Mouse (Mus musculus): ENCODE data around the gene Nf2. TPM values are rescaled to one million over a fixed set of nuclear protein-coding genes. Genes with fewer than 3 reads are reported as not detected.

Nf2 gene
- polyA plus RNA-seq, 1 experiment = 54.0 TPM

- no peaks in the 10 kb centered on the region for H3K36me3 ChIP-seq (ENCODE audit: control insufficient read depth, insufficient read depth, low read length)
- no peak overlapping the region for H3K27ac ChIP-seq (ENCODE audit: insufficient read depth, low read depth, low read length)
- H3K27me3 ChIP-seq (replicated peaks; ENCODE audit: control insufficient read depth, insufficient read depth, low read length) = peaks cover 6% of the 10 kb centered on the region
- TF ChIP-seq CTCF (conservative IDR thresholded peaks at IDR 0.05; ENCODE audit: insufficient read depth, insufficient read length, low read depth, low read length) = no peak
- no peak for TF ChIP-seq POLR2A (IDR thresholded peaks at IDR 0.05; ENCODE audit: low read depth, low read length)
- 3% methylated on average over 12 of the region's 12 CpGs for WGBS
- H3K4me1 ChIP-seq (ENCODE audit: control insufficient read depth, insufficient read depth, low read length) = no peaks in the 10 kb centered on the region
- H3K4me3 ChIP-seq (ENCODE audit: insufficient read depth, low read depth, low read length) = no peak overlapping the region
- no peak for DNase-seq
These were observed 102.1 kb downstream of the Nf2 start for GRCm38 (mm10) chr11:4747285-4747684.

GRCm38 (mm10) chr11:4746733-4747132 is 102.6 kb downstream of the Nf2 start, which contains the start of gene Cabp7:
Gene Cabp7 (minus strand): TSS chr11:4746778.
- Histone ChIP-seq H3K27me3 (replicated peaks; ENCODE audit: control insufficient read depth, insufficient read depth, low read length) (peaks cover 6% of the 10 kb centered on the region), H3K36me3 (ENCODE audit: control insufficient read depth, insufficient read depth, low read length) (no peaks in the 10 kb centered on the region), H3K27ac (ENCODE audit: insufficient read depth, low read depth, low read length) (no peak within 1 kb of the TSS), H3K4me1 (ENCODE audit: control insufficient read depth, insufficient read depth, low read length) (no peaks in the 10 kb centered on the region), H3K4me3 (ENCODE audit: insufficient read depth, low read depth, low read length) (no peak within 1 kb of the TSS)
- no peak for TF ChIP-seq CTCF (conservative IDR thresholded peaks at IDR 0.05; ENCODE audit: insufficient read depth, insufficient read length, low read depth, low read length)
- no peak for TF ChIP-seq POLR2A (IDR thresholded peaks at IDR 0.05; ENCODE audit: low read depth, low read length)
- WGBS = 5% methylated on average over 58 of the region's 73 CpGs
- DNase-seq = no peak

- H3K4me3 ChIP-seq (ENCODE audit: insufficient read depth, low read depth, low read length) = no peak overlapping the region
These were observed 103.4 kb downstream of the Nf2 start for GRCm38 (mm10) chr11:4745969-4746368.

GRCm38 (mm10) chr11:4744691-4745090 is 104.6 kb downstream of the Nf2 start:
- H3K27me3 ChIP-seq (replicated peaks; ENCODE audit: control insufficient read depth, insufficient read depth, low read length) = peaks cover 6% of the 10 kb centered on the region

More at GRCm38 (mm10) chr11:4745969-4746368, 103.4 kb downstream of the Nf2 start:
- DNase-seq = no peak
- no peak overlapping the region for H3K27ac ChIP-seq (ENCODE audit: insufficient read depth, low read depth, low read length)
- WGBS = 2% methylated on average over 39 of the region's 39 CpGs
- no peaks in the 10 kb centered on the region for H3K4me1 ChIP-seq (ENCODE audit: control insufficient read depth, insufficient read depth, low read length)
- peaks cover 6% of the 10 kb centered on the region for H3K27me3 ChIP-seq (replicated peaks; ENCODE audit: control insufficient read depth, insufficient read depth, low read length)
- H3K36me3 ChIP-seq (ENCODE audit: control insufficient read depth, insufficient read depth, low read length) = no peaks in the 10 kb centered on the region
- TF ChIP-seq CTCF (conservative IDR thresholded peaks at IDR 0.05; ENCODE audit: insufficient read depth, insufficient read length, low read depth, low read length) (no peak), POLR2A (IDR thresholded peaks at IDR 0.05; ENCODE audit: low read depth, low read length) (no peak)

GRCm38 (mm10) chr11:4740785-4741184 is 108.6 kb downstream of the Nf2 start:
- H3K27me3 ChIP-seq (replicated peaks; ENCODE audit: control insufficient read depth, insufficient read depth, low read length) = 0 out of 2 replicates have a peak, but pooled peaks cover under 1% of the 10 kb centered on the region
- 36% methylated on average over 5 of the region's 5 CpGs for WGBS

More at GRCm38 (mm10) chr11:4744691-4745090, 104.6 kb downstream of the Nf2 start:
- TF ChIP-seq CTCF (conservative IDR thresholded peaks at IDR 0.05; ENCODE audit: insufficient read depth, insufficient read length, low read depth, low read length) = no peak
- TF ChIP-seq POLR2A (IDR thresholded peaks at IDR 0.05; ENCODE audit: low read depth, low read length) = no peak
- H3K27ac ChIP-seq (ENCODE audit: insufficient read depth, low read depth, low read length) = no peak overlapping the region
- no peaks in the 10 kb centered on the region for H3K36me3 ChIP-seq (ENCODE audit: control insufficient read depth, insufficient read depth, low read length)
- no peak for DNase-seq
- 67% methylated on average over 6 of the region's 6 CpGs for WGBS
- no peaks in the 10 kb centered on the region for H3K4me1 ChIP-seq (ENCODE audit: control insufficient read depth, insufficient read depth, low read length)
- no peak overlapping the region for H3K4me3 ChIP-seq (ENCODE audit: insufficient read depth, low read depth, low read length)

GRCm38 (mm10) chr11:4738719-4739118 is 110.6 kb downstream of the Nf2 start:
- no peak for DNase-seq
- no peaks in the 10 kb centered on the region for H3K4me1 ChIP-seq (ENCODE audit: control insufficient read depth, insufficient read depth, low read length)
- no peaks in the 10 kb centered on the region for H3K36me3 ChIP-seq (ENCODE audit: control insufficient read depth, insufficient read depth, low read length)
- no peak overlapping the region for H3K4me3 ChIP-seq (ENCODE audit: insufficient read depth, low read depth, low read length)
- H3K27ac ChIP-seq (ENCODE audit: insufficient read depth, low read depth, low read length) = no peak overlapping the region
- H3K27me3 ChIP-seq (replicated peaks; ENCODE audit: control insufficient read depth, insufficient read depth, low read length) = no peaks in the 10 kb centered on the region
- 94% methylated on average over 16 of the region's 16 CpGs for WGBS
- no peak for TF ChIP-seq POLR2A (IDR thresholded peaks at IDR 0.05; ENCODE audit: low read depth, low read length)
- no peak for TF ChIP-seq CTCF (conservative IDR thresholded peaks at IDR 0.05; ENCODE audit: insufficient read depth, insufficient read length, low read depth, low read length)

More at GRCm38 (mm10) chr11:4740785-4741184, 108.6 kb downstream of the Nf2 start:
- TF ChIP-seq CTCF (conservative IDR thresholded peaks at IDR 0.05; ENCODE audit: insufficient read depth, insufficient read length, low read depth, low read length) = no peak
- TF ChIP-seq POLR2A (IDR thresholded peaks at IDR 0.05; ENCODE audit: low read depth, low read length) = no peak
- H3K27ac ChIP-seq (ENCODE audit: insufficient read depth, low read depth, low read length) = no peak overlapping the region
- DNase-seq = no peak
- H3K4me3 ChIP-seq (ENCODE audit: insufficient read depth, low read depth, low read length) = no peak overlapping the region
- no peaks in the 10 kb centered on the region for H3K36me3 ChIP-seq (ENCODE audit: control insufficient read depth, insufficient read depth, low read length)
- H3K4me1 ChIP-seq (ENCODE audit: control insufficient read depth, insufficient read depth, low read length) = no peaks in the 10 kb centered on the region

- H3K27me3 ChIP-seq (replicated peaks; ENCODE audit: control insufficient read depth, insufficient read depth, low read length) = no peaks in the 10 kb centered on the region
- no peak for DNase-seq
- no peak overlapping the region for H3K4me3 ChIP-seq (ENCODE audit: insufficient read depth, low read depth, low read length)
- H3K27ac ChIP-seq (ENCODE audit: insufficient read depth, low read depth, low read length) = no peak overlapping the region
- WGBS = 87% methylated on average over 10 of the region's 10 CpGs
- no peaks in the 10 kb centered on the region for H3K4me1 ChIP-seq (ENCODE audit: control insufficient read depth, insufficient read depth, low read length)
- H3K36me3 ChIP-seq (ENCODE audit: control insufficient read depth, insufficient read depth, low read length) = no peaks in the 10 kb centered on the region
- no peak for TF ChIP-seq POLR2A (IDR thresholded peaks at IDR 0.05; ENCODE audit: low read depth, low read length)
- TF ChIP-seq CTCF (conservative IDR thresholded peaks at IDR 0.05; ENCODE audit: insufficient read depth, insufficient read length, low read depth, low read length) = no peak
These were observed 111.7 kb downstream of the Nf2 start for GRCm38 (mm10) chr11:4737682-4738081.
